Comparison of ENCODE assay signal across 13 mouse cellular contexts in the genomic region with DNA sequence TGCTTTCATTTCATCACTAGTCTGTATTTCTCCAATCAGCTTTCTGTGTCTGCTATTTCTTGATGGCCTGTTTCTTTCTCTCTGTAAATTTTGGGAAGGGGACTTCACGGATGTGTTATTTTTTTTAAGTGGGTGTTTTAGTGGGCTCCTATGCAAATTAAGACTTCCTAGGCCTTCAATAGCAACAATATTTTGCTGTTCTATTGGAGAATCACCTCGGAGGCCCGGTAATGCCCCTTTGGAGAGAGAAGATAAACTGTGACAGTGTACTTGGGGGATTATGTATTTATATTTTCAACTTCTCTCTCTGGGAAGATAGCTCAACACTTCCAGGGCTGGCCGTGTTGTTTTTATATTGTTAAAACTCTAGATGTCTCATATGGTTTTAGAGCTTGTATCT. TPM values are rescaled to one million over a fixed set of nuclear protein-coding genes. Genes with fewer than 3 reads are reported as not detected.
"Had no signal": no experiment of that assay in that cellular context is flagged by ENCODE, and none has a peak within 500 bp of the region (broad histone marks: within the 10 kb centered on the region; RNA-seq: fewer than 3 reads in every experiment).

No protein-coding gene starts in this region.

- H3K9me3 ChIP-seq: liver, embryonic 13.5 days; neural tube, embryonic 12.5 days; neural tube, embryonic 15.5 days had no signal

- H3K27ac ChIP-seq: kidney, postnatal 0 days; liver, embryonic 13.5 days; neural tube, embryonic 12.5 days; neural tube, embryonic 15.5 days had no signal

- H3K4me3 ChIP-seq: liver, embryonic 13.5 days; neural tube, embryonic 12.5 days; neural tube, embryonic 15.5 days had no signal

- H3K36me3 ChIP-seq: neural tube, embryonic 12.5 days; neural tube, embryonic 15.5 days had no signal

- DNase-seq: kidney, adult 11 months; kidney, postnatal 25 days; liver, embryonic 13.5 days; lung, adult 2 months; lung, postnatal 14 days; lung, postnatal 4 days; midbrain, embryonic 14.5 days; thymus, adult 18-20 months; thymus, postnatal 36 days had no signal

- H3K27me3 ChIP-seq: liver, embryonic 13.5 days; neural tube, embryonic 12.5 days; neural tube, embryonic 15.5 days had no signal

- H3K4me1 ChIP-seq: liver, embryonic 13.5 days; neural tube, embryonic 12.5 days; neural tube, embryonic 15.5 days had no signal

- H3K9ac ChIP-seq: liver, embryonic 13.5 days; neural tube, embryonic 12.5 days; neural tube, embryonic 15.5 days had no signal

RNA-seq across cellular contexts. Expression of gene Rasgrp3, which starts 47.3 kb away (rescaled TPM):
- total RNA-seq: megakaryocyte-erythroid progenitor cell, adult 5-6 weeks had no signal
